Mouse (Mus musculus): Measurements from ENCODE around the gene Ccdc142.

Ccdc142 gene

GRCm38 (mm10) chr6:83101316-83101687 is at the start of gene Ccdc142, which contains the start of gene Gm42688:
Gene Ccdc142 (plus strand): TSS chr6:83101601.
Gene Gm42688 (plus strand): TSS chr6:83101617.
- in situ Hi-C loops (cut with MboI) = no loop called here

- in situ Hi-C loops (cut with MboI) = no loop called here
Observed at GRCm38 (mm10) chr6:83053136-83053960, 48.1 kb upstream of the Ccdc142 start.

DNA sequence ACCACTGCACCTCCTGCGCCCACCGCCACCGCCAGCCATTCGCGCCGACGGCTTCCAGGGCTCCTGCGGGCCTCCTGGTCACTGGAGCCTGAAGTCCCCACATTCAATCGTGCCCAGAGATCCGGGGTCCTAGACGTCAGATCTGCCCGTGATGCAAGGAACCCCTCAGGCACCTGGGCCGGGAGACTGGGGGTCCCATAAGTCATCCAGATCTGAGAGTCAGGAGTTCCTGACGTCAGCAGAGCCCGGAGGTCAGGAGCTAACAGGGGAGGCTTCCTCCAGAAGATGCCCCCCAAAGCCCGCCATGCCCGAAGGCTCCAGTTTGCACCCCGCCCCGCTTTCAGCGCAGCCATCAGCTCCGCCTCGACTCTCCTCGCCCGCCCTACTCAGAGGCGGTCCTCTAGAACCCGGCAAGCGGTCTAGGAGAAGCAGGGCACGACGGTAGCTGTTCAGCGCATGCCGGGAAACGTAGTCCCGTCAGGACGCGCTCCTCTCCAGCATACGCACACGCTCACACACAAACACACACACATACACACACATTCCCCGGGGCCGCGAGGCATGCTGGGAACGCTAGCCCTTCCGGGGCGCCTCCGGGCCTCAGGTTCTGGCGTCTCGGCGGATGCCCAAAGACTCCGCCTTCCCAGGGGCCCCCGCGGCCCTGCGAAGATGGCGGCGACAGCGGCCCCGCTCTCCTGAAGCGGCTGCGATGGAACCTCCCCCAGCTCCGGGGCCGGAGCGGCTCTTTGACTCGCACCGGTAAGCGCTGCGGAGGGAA is 47.1 kb upstream of the Ccdc142 start, which contains the start of gene Aup1:
TSS of gene Aup1 (plus strand) at position 448 of the 778 bp plus-strand sequence.
- in situ Hi-C loops (cut with MboI) = no loop called here

- in situ Hi-C loops (cut with MboI) = no loop called here
Observed at GRCm38 (mm10) chr6:83054871-83055431, 46.5 kb upstream of the Ccdc142 start, which contains the start of gene Htra2. Gene Htra2 (minus strand): TSS chr6:83055273.

DNA sequence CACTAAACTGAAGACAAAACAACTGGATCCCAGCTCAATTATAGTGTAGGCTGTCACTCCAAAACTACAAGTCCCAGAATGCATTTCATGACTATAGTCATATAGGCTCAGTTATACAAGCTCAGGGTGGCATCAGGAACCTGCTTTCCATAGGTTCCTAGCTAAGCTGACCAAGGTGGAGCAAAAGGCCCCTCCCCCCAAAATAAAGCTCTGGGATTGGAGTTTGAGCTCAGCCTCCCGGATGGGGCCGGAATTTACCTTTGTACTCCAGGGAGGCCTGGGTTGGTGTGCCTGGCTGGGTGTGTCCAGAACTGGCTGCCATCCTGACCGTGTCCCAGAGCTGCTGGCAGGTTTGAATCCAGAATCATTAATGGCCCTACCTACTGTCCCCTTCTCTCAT is 43.6 kb upstream of the Ccdc142 start, which contains the start of gene Dqx1:
TSS of gene Dqx1 (plus strand) at position 55 of the 400 bp plus-strand sequence.
- in situ Hi-C loops (cut with MboI) = no loop called here

GRCm38 (mm10) chr6:83058725-83059124 is 42.7 kb upstream of the Ccdc142 start:
- in situ Hi-C loops (cut with MboI) = no loop called here

GRCm38 (mm10) chr6:83065995-83066394 is 35.4 kb upstream of the Ccdc142 start:
- in situ Hi-C loops (cut with MboI) = no loop called here

- in situ Hi-C loops (cut with MboI) = no loop called here
Observed at GRCm38 (mm10) chr6:83066441-83066840, 35.0 kb upstream of the Ccdc142 start.

DNA sequence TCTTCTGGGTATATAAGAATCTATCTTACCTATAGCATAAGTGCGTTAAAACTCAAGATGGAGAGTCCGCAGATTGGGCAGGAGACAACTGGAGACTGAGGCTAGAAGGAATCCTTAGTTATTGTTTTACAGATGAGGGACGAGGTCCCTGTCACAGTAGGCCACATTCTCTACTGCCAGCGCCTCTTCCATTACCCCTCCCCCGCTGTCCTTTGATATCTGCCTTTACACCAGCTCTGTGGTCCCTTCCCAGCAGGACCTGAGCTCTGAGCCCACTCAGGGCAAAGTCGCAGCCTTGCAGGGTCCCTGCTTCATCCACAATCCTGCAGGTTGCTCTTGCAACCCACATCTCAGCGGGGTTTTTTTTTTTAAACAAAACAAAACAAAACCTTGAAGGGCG is 33.2 kb upstream of the Ccdc142 start:
- in situ Hi-C loops (cut with MboI) = no loop called here

DNA sequence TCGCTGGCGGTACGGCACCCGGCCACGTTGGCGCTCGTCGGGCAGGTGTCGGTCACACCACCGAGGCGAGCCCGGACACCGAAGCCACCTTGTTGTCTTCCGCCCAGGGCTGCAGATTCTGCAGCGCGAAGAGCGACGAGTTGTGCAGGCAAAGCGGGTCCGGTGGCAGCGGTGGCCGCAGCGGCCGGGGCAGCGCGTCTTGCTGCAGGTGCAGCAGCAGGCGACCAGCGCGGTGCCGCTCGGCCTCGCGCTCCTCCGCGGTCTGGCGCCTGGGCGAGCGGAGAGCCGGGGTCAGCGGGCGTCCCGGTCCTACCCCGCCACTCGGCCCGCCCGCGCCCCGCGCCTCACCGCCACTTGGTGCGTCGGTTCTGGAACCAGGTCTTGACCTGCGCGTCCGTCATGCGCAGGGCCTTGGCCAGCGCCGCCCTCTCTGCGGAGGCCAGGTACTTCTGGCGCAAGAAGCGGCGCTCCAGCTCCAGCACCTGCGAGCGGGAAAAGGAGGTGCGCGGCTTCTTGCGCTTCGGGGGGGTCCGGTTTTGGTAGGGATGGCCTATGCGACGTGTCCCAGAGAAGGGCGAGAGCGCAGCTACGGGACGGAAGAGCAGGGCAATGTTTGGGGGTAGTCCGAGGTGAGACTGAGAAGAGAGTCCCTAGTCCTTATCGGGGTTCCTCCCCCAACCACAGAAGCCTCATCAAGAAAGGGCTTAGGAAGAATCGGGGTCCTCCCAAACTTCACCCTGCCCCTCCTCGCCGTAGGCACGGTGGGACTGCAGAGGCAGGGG is 32.5 kb upstream of the Ccdc142 start:
- in situ Hi-C loops (cut with MboI) = no loop called here

DNA sequence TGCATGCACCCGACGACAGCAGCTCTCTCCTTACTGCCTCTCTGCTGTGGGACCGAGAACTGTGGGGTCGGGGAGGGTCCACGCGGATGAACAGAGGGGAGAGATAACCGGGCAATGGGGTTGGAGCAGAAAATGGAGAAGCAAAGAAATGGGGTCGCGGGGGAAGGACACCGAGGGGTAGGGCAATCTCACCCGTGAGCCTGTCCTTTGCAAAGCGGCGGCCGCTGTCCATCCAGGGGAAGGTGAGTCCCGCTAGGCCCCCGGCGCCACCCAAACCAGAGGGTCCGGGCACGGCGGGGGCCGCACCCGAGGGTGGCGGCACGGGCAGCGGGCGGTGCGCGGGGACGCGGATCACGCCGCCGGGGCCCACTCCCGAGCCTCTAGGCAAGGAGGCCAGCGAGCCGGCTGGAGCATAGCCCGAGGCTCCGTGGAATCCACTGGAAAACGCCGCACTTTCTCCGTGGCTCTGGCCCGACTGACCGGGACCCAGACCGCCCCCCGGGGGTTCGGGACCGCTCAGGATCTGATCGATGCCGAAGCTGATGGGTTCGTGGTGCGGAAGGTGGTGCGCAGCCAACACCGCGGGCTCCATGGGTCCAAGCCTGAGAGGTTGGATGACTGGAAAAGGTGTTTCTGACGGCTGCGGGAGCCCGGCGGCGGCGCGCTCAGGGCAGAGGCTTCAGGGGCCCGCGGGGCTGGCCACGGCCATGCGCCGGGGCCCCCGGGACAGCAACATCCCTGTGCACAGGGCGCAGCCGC is 31.7 kb upstream of the Ccdc142 start:
- in situ Hi-C loops (cut with MboI) = loop anchor here (10.0 kb wide), 1 partner anchor 65 kb away; no protein-coding TSS in a partner anchor

- in situ Hi-C loops (cut with MboI) = loop anchor here (10.0 kb wide), 1 partner anchor 65 kb away; no protein-coding TSS in a partner anchor
Observed at GRCm38 (mm10) chr6:83070247-83070310, 31.3 kb upstream of the Ccdc142 start, which contains the start of gene Tlx2. Gene Tlx2 (minus strand): TSS chr6:83070293.

- in situ Hi-C loops (cut with MboI) = loop anchor here (10.0 kb wide), 1 partner anchor 66 kb away; no protein-coding TSS in a partner anchor
Observed at GRCm38 (mm10) chr6:83070311-83071219, 30.8 kb upstream of the Ccdc142 start.

GRCm38 (mm10) chr6:83071220-83071619 is 30.2 kb upstream of the Ccdc142 start:
- in situ Hi-C loops (cut with MboI) = loop anchor here (10.0 kb wide), 1 partner anchor 66 kb away; no protein-coding TSS in a partner anchor

DNA sequence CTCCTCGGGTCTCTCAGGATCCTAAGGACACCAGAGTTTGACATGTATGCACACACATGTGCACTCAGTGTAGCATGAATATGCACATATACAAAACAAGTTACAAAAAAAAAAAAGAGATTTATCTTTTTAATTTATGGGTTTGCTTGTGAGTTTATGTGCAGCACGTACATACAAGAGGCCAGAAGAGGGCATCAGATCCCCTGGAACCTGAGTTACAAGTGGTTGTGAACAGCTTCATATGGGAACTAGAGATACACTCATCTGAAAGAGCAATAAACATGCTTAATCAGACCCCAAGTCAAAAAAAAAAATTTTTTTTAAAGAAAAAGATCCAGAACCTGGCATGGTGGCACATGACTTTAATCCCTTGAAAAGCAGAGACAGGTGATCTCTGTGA is 26.4 kb upstream of the Ccdc142 start:
- in situ Hi-C loops (cut with MboI) = loop anchor here (10.0 kb wide), 1 partner anchor 70 kb away; no protein-coding TSS in a partner anchor

GRCm38 (mm10) chr6:83077630-83078323 is 23.6 kb upstream of the Ccdc142 start, which contains the start of gene Pcgf1:
Gene Pcgf1 (plus strand): TSS chr6:83077869.
- in situ Hi-C loops (cut with MboI) = loop anchor here (10.0 kb wide), 1 partner anchor 73 kb away; no protein-coding TSS in a partner anchor

DNA sequence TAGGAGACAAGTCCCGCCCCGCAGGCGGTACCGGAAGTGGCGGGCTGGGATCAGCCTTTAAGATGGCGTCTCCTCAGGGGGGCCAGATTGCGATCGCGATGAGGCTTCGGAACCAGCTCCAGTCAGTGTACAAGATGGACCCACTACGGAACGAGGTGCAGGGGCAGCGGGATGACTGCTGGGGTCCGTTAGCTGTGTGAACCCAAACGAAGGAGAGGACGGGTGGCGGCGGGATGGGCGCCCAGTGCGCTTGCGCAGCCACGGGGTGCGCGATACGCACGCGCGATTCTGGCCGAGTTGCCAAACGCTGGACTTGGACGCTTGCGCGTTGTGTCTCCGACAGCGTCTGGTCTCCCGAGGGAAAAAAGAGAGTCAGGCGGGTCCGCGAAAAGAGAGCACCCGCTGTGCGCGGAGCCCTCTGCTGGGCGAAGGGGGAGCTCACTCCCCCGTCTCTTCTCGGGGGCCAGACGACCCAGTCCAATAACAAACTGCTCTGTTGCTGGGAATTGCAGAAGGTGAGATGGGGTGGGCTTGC is 23.0 kb upstream of the Ccdc142 start:
- in situ Hi-C loops (cut with MboI) = loop anchor here (10.0 kb wide), 1 partner anchor 74 kb away; no protein-coding TSS in a partner anchor

GRCm38 (mm10) chr6:83080210-83080609 is 21.2 kb upstream of the Ccdc142 start:
- in situ Hi-C loops (cut with MboI) = no loop called here

GRCm38 (mm10) chr6:83083497-83083896 is 17.9 kb upstream of the Ccdc142 start:
- in situ Hi-C loops (cut with MboI) = no loop called here
